Mouse (Mus musculus) cortical plate, adult 2 months (tissue): ENCODE measurements around the gene Kpna2. TPM values are rescaled to one million over a fixed set of nuclear protein-coding genes. Genes with fewer than 3 reads are reported as not detected.
"Not testable (repeated sequence)": the region's sequence is repeated elsewhere in the genome, so short reads cannot be mapped to it uniquely, and the experiment has no call there.

Experiments
- H3K27ac ChIP-seq: fragments of 200-500 bp; 2 replicates; pipeline ENCODE4 v1.5.1; 2012; ENCODE audit warnings: low read length, control low read depth, inconsistent platforms; ENCODE audit not compliant: insufficient read depth
- H3K4me1 ChIP-seq: fragments of 200-500 bp; 2 replicates; pipeline ENCODE4 v1.6.1; 2011; ENCODE audit warnings: low read length; ENCODE audit not compliant: control insufficient read depth, insufficient read depth
- H3K4me3 ChIP-seq: fragments of 200-500 bp; 2 replicates; pipeline ENCODE4 v1.5.1; 2011; ENCODE audit warnings: mild to moderate bottlenecking, low read length, control low read depth; ENCODE audit not compliant: insufficient read depth
- CTCF ChIP-seq: fragments of 200-500 bp; IDR thresholded peaks from 2 replicates; pipeline ENCODE4 v1.5.1; 2011; ENCODE audit warnings: mild to moderate bottlenecking, control low read depth, low read length; ENCODE audit not compliant: insufficient read depth; ENCODE audit errors: extremely low read depth
- POLR2A ChIP-seq: fragments of 200-500 bp; IDR thresholded peaks from 2 replicates; pipeline ENCODE4 v1.6.1; 2011; ENCODE audit warnings: mild to moderate bottlenecking, low read length, control low read depth; ENCODE audit not compliant: insufficient read depth; ENCODE audit errors: extremely low read depth
- polyA plus RNA-seq: library from polyadenylated mRNA; depleted of rRNA; stranded (reverse); fragments of >200 nt; gene quantifications from 2 replicates; pipeline ENCODE4 v1.2.3, GENCODE M21; 2012

The Kpna2 gene
- polyA plus RNA-seq, 1 experiment, result 32.4 TPM

- H3K4me3 ChIP-seq, result no peak overlapping the region
- no peaks in the 10 kb centered on the region for H3K4me1 ChIP-seq
- TF ChIP-seq POLR2A (no peak), CTCF (no peak)
- H3K27ac ChIP-seq, result no peak overlapping the region
Measured at GRCm38 (mm10) chr11:107019318-107019717, 20.0 kb upstream of the Kpna2 start.

DNA sequence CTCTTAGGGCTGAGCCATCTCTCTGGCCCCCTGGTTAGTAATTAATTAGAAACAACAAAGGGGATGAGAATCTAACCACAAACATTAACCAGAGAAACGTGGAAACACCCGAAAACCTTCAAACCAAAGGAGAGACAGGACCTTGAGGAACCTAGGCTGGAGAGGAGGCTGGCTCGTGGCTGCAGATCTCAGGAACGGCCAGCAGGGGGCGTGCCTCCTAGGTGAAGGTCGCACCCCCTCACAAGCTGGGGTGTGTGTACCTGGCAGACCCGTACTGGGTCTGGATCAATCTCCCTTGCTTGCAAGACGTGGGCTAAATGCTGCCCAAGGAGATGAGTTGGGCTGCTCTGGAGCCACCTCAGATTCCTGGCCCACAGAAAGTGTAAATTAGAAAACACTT lies 19.3 kb upstream of the Kpna2 start:
- Histone ChIP-seq H3K4me1 (no peaks in the 10 kb centered on the region), H3K4me3 (no peak overlapping the region), H3K27ac (no peak overlapping the region)
- TF ChIP-seq POLR2A (no peak), CTCF (no peak)

- Histone ChIP-seq H3K4me1 (no peaks in the 10 kb centered on the region), H3K4me3 (no peak overlapping the region), H3K27ac (no peak overlapping the region)
- TF ChIP-seq CTCF, result no peak
- no peak for TF ChIP-seq POLR2A
Measured at GRCm38 (mm10) chr11:107017339-107017886, 18.1 kb upstream of the Kpna2 start.

- no peak for TF ChIP-seq CTCF
- TF ChIP-seq POLR2A, result no peak
- Histone ChIP-seq H3K4me3 (no peak overlapping the region), H3K4me1 (no peaks in the 10 kb centered on the region), H3K27ac (no peak overlapping the region)
Measured at GRCm38 (mm10) chr11:107016893-107017292, 17.6 kb upstream of the Kpna2 start.

DNA sequence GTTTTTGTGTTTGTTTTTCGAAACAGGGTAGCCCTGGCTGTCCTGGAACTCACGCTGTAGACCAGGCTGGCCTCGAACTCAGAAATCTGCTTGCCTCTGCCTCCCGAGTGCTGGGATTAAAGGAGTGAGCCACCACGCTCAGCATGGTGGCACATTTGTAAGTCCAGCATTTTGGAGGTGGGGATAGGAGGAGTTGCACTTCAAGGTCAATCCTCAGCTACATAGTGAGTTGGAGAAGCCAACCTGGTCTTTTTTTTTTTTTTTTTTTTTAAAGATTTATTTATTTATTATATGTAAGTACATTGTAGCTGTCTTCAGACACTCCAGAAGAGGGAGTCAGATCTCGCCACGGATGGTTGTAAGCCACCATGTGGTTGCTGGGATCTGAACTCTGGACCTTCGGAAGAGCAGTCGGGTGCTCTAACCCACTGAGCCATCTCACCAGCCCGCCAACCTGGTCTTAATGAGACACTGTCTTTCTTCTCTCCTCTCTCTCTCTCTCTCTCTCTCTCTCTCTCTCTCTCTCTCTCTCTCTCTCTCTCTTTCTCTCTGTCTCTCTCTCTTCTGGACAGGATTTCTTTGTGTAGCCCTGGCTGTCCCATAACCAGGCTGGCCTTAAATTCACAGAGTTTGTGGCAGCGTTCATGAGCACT lies 16.3 kb upstream of the Kpna2 start:
- H3K4me3 ChIP-seq, H3K27ac ChIP-seq, H3K4me1 ChIP-seq: not testable (repeated sequence)

DNA sequence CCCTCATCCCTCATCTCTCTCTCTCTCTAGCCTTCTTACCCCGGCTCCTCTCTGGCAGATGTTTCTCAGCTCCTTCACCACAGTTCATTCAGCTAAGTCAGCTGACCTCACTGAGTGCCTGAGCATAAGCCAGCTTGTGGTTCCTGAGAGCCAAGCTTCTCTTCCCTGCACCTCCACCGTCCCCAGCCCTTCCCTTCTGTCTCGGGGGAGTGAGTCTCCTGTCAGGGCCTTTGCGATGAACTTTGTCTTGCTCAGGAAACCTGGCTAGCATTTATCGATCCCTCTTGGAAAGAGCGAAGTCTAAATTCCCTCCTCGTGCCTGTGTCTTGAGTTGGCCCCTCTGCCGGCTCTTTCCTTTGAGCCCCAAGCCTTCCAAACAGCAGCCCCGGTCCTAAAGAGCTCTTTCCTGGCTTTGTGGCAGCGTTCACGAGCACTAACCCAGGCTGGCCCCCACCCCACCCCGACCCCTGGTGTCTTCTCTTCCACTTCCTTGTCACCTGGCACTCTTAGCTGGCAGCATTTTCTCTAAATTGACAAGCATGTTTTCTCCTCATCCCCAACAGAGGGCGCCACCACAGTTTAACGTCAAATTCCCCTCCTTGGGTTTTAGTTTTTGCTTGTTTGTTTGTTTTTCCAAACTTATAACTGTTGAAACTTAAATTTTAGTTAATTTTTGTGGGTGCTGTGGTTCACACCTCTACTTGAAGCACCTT lies 15.4 kb upstream of the Kpna2 start:
- no peak overlapping the region for H3K27ac ChIP-seq
- no peak overlapping the region for H3K4me3 ChIP-seq
- 0 out of 2 replicates have a peak, but pooled peaks cover 1% of the 10 kb centered on the region for H3K4me1 ChIP-seq
- TF ChIP-seq CTCF (peak; percentile 28; the same call in 1 of the 2 replicates), POLR2A (no peak)

DNA sequence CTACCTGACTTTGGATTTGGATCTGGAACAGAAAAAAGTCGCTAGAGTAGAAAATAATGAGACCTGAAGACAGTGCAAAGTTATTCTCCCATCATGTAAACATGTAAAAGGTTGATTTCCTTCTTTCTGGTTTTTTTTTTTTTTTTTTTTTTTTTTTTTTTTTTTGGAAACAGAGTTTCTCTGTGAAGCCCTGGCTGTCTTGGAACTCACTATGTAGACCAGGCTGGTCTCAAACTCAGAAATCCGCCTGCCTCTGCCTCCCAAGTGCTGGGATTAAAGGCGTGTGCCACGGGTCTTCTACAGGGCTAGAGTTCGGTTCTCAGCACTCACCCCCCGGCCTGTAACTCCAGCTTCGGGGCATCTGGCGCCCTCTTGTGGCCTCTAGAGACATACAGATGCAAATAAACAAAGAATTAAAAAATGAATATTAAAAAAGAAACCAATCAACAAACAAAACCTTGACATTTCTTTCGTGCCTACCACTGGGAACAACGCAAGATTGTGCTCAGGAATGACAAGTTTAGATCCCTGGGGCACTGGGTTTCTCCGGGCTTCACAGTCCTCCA lies 14.8 kb upstream of the Kpna2 start:
- TF ChIP-seq CTCF (no peak), POLR2A (no peak)

DNA sequence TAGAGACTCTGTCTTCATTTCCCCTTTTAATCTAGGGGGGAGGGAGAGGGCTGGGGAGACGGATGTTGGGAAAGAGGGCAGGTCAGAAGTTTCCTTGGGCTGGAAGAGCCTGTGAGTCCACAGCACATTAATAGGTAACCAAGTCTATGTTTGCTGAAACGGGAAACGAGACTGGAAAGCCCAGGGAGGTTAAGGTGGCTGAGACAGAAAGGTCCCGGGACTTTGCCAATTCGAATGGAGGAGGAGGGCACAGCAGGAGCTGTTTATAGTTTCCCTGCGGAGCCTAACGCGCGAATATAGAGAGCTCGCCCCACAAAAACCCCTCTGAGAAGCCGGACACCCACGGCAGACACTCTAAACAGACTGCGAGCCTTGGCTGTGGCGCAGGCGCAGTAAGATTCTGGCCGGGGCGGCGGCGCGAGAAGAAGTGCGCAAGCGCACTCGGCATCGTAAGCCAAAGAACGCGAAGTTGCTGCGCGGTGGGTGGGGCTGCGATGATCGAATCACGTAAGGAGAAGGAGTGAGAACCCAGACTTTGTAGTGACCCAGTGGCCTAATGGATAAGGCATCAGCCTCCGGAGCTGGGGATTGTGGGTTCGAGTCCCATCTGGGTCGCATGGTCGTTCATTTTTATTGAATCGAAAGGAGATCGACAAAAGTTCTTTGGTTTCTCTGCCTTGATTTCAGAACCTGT lies 13.1 kb upstream of the Kpna2 start:
- Histone ChIP-seq H3K4me1 (0 out of 2 replicates have a peak, but pooled peaks cover 1% of the 10 kb centered on the region), H3K27ac (peak overlapping the region; percentile 49), H3K4me3 (peak overlapping the region; percentile 53)
- TF ChIP-seq CTCF (no peak), POLR2A (peak; percentile 95)

More for the DNA sequence above, 14.8 kb upstream of the Kpna2 start:
- no peak overlapping the region for H3K4me3 ChIP-seq
- 0 out of 2 replicates have a peak, but pooled peaks cover 1% of the 10 kb centered on the region for H3K4me1 ChIP-seq
- H3K27ac ChIP-seq, result no peak overlapping the region

- Histone ChIP-seq H3K27ac (peak overlapping the region; percentile 49), H3K4me3 (peak overlapping the region; percentile 53), H3K4me1 (0 out of 2 replicates have a peak, but pooled peaks cover 1% of the 10 kb centered on the region)
- no peak for TF ChIP-seq CTCF
- TF ChIP-seq POLR2A, result no peak
Measured at GRCm38 (mm10) chr11:107011669-107012323, 12.5 kb upstream of the Kpna2 start.
